9 mouse cellular contexts compared by ENCODE assay signal in the genomic region with DNA sequence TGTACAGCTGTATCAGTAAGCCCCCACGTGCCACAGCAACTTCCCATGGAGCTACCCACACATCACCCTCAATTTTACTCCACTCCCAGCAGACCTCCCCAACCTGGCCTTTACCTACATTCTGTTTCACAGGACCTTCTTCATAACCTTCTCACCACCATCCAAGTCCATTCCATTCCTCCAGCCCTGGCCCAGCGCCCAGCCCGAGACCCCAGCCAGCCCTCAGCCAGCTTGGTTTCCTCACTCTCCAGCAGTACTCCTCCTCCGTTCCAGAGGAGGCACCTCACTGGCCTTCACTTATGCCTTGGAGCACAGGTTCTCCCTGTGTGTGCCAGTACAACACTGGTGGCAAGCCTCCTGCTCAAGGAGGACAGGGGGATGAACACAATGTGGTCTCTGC. TPM values are rescaled to one million over a fixed set of nuclear protein-coding genes. Genes with fewer than 3 reads are reported as not detected.
DNase-seq lines count a peak whose midpoint lies in the region; ATAC-seq lines count a peak whose summit lies in the region.
"Had no signal": no experiment of that assay in that cellular context is flagged by ENCODE, and none has a peak within 500 bp of the region (broad histone marks: within the 10 kb centered on the region; RNA-seq: fewer than 3 reads in every experiment).

No protein-coding gene starts in this region.

- no peak overlapping the region for H3K27ac ChIP-seq in heart, embryonic 12.5 days (ENCODE audit: poor library complexity, severe bottlenecking)
- H3K27ac ChIP-seq in brown adipose tissue, adult 24 weeks (replicated peaks; ENCODE audit: low read depth, low read length) = no peak overlapping the region
- H3K27ac ChIP-seq in forebrain, embryonic 15.5 days (replicated peaks) = no peak overlapping the region
- H3K27ac ChIP-seq in liver, embryonic 15.5 days (replicated peaks) = no peak overlapping the region

- no peaks in the 10 kb centered on the region for H3K9me3 ChIP-seq in heart, embryonic 12.5 days (replicated peaks)
- H3K9me3 ChIP-seq in forebrain, embryonic 15.5 days = no peaks in the 10 kb centered on the region
- H3K9me3 ChIP-seq in liver, embryonic 15.5 days (replicated peaks) = no peaks in the 10 kb centered on the region

- peaks cover 61% of the 10 kb centered on the region for H3K4me1 ChIP-seq in heart, embryonic 12.5 days (replicated peaks)
- peaks cover 39% of the 10 kb centered on the region for H3K4me1 ChIP-seq in brown adipose tissue, adult 24 weeks (ENCODE audit: control insufficient read depth, insufficient read depth, insufficient read length, low read length)
- H3K4me1 ChIP-seq in forebrain, embryonic 15.5 days = peaks cover 47% of the 10 kb centered on the region
- peaks cover 73% of the 10 kb centered on the region for H3K4me1 ChIP-seq in liver, embryonic 15.5 days (replicated peaks)

- peak overlapping the region; percentile 95; the same call in 1 of the 2 replicates for H3K4me3 ChIP-seq in heart, embryonic 12.5 days
- H3K4me3 ChIP-seq in brown adipose tissue, adult 24 weeks (ENCODE audit: insufficient read depth, low read depth, low read length) = peak overlapping the region; percentile 88
- peak overlapping the region; percentile 78 for H3K4me3 ChIP-seq in forebrain, embryonic 15.5 days
- H3K4me3 ChIP-seq in liver, embryonic 15.5 days (replicated peaks) = peak overlapping the region; percentile 88; the same call in 1 of the 2 replicates

- no peak for ATAC-seq in heart, embryonic 12.5 days (ENCODE audit: insufficient number of reproducible peaks, low FRiP score)
- no peak for ATAC-seq in forebrain, embryonic 15.5 days (replicated peaks)
- ATAC-seq in liver, embryonic 15.5 days (ENCODE audit: insufficient read depth) = no peak
- ATAC-seq in megakaryocyte progenitor cell, adult 5-6 weeks (replicated peaks; ENCODE audit: poor library complexity) = no peak

- no peaks in the 10 kb centered on the region for H3K27me3 ChIP-seq in heart, embryonic 12.5 days (replicated peaks)
- H3K27me3 ChIP-seq in forebrain, embryonic 15.5 days = no peaks in the 10 kb centered on the region
- peaks cover 2% of the 10 kb centered on the region; the same call in 1 of the 2 replicates for H3K27me3 ChIP-seq in liver, embryonic 15.5 days

- DNase-seq in heart, postnatal 4 days = no peak
- no peak for DNase-seq in retina, postnatal 1 day
- no peak for DNase-seq in thymus, adult 18-20 months

- no peaks in the 10 kb centered on the region for H3K36me3 ChIP-seq in heart, embryonic 12.5 days
- no peaks in the 10 kb centered on the region for H3K36me3 ChIP-seq in forebrain, embryonic 15.5 days
- no peaks in the 10 kb centered on the region for H3K36me3 ChIP-seq in liver, embryonic 15.5 days (replicated peaks)

- H3K9ac ChIP-seq in heart, embryonic 12.5 days = 0 out of 2 replicates have a peak overlapping the region, but pooled peaks have one; percentile 93
- H3K9ac ChIP-seq in forebrain, embryonic 15.5 days (replicated peaks) = no peak overlapping the region
- H3K9ac ChIP-seq in liver, embryonic 15.5 days = peak overlapping the region; percentile 93; the same call in 1 of the 2 replicates

- peak overlapping the region; percentile 96; the same call in 1 of the 2 replicates for H3K4me2 ChIP-seq in heart, embryonic 12.5 days
- peak overlapping the region; percentile 85 for H3K4me2 ChIP-seq in forebrain, embryonic 15.5 days (replicated peaks)
- peak overlapping the region; percentile 36 for H3K4me2 ChIP-seq in liver, embryonic 15.5 days

- whole genome bisulfite sequencing in heart, embryonic 12.5 days = 78% methylated on average over 4 of the region's 4 CpGs
- 77% methylated on average over 4 of the region's 4 CpGs for WGBS in forebrain, embryonic 15.5 days
- 72% methylated on average over 4 of the region's 4 CpGs for WGBS in liver, embryonic 15.5 days (ENCODE audit: insufficient replicate concordance)

RNA-seq across cellular contexts. Expression of a gene that starts 1.8 kb away (rescaled TPM):
- polyA plus RNA-seq in heart, embryonic 12.5 days (2016; fragmentation: Nextera tagmentation; extraction: Ambion mirVana) = 45.0 and 46.3 TPM in 2 replicates
- 10 to 100 TPM; 78.6 to 83.4 TPM for total RNA-seq in heart, postnatal 4 days (2021)
- 23.6 and 24.4 TPM in 2 replicates for polyA plus RNA-seq in brown adipose tissue, adult 24 weeks (2012; ENCODE audit: insufficient read depth, insufficient read length, missing spikeins)
- polyA plus RNA-seq in forebrain, embryonic 15.5 days (2015; fragmentation: Nextera tagmentation; extraction: Ambion mirVana) = 79.0 and 83.4 TPM in 2 replicates
- 21.4 and 28.6 TPM in 2 replicates for polyA plus RNA-seq in liver, embryonic 15.5 days (2015; fragmentation: Nextera tagmentation; extraction: Ambion mirVana)
- total RNA-seq in megakaryocyte progenitor cell, adult 5-6 weeks (2015) = 92.1 and 94.9 TPM in 2 replicates
- total RNA-seq in megakaryocyte progenitor cell, adult 5-6 weeks (2017) = 50.0 and 52.1 TPM in 2 replicates

RNA-seq across cellular contexts. Expression of a gene that starts 9.2 kb away (rescaled TPM):
- polyA plus RNA-seq in heart, embryonic 12.5 days (2016; fragmentation: Nextera tagmentation; extraction: Ambion mirVana) = 0.77 and 1.0 TPM in 2 replicates
- total RNA-seq in heart, postnatal 4 days (2021) = not detected
- not detected in 2 replicates for polyA plus RNA-seq in brown adipose tissue, adult 24 weeks (2012; ENCODE audit: insufficient read depth, insufficient read length, missing spikeins)
- not detected in 2 replicates for polyA plus RNA-seq in forebrain, embryonic 15.5 days (2015; fragmentation: Nextera tagmentation; extraction: Ambion mirVana)
- 1.7 and 2.0 TPM in 2 replicates for polyA plus RNA-seq in liver, embryonic 15.5 days (2015; fragmentation: Nextera tagmentation; extraction: Ambion mirVana)
- total RNA-seq in megakaryocyte progenitor cell, adult 5-6 weeks (2015) = not detected in 2 replicates
- not detected in 2 replicates for total RNA-seq in megakaryocyte progenitor cell, adult 5-6 weeks (2017)
- total RNA-seq: megakaryocyte-erythroid progenitor cell, adult 5-6 weeks had no signal

RNA-seq across cellular contexts. Expression of a gene that starts 20.8 kb away (rescaled TPM):
- not detected in 2 replicates for polyA plus RNA-seq in heart, embryonic 12.5 days (2016; fragmentation: Nextera tagmentation; extraction: Ambion mirVana)
- total RNA-seq in heart, postnatal 4 days (2021) = not detected
- polyA plus RNA-seq in brown adipose tissue, adult 24 weeks (2012; ENCODE audit: insufficient read depth, insufficient read length, missing spikeins) = not detected in 2 replicates
- polyA plus RNA-seq in forebrain, embryonic 15.5 days (2015; fragmentation: Nextera tagmentation; extraction: Ambion mirVana) = not detected in 2 replicates
- polyA plus RNA-seq in liver, embryonic 15.5 days (2015; fragmentation: Nextera tagmentation; extraction: Ambion mirVana) = 10.3 and 10.6 TPM in 2 replicates
- not detected in 2 replicates for total RNA-seq in megakaryocyte progenitor cell, adult 5-6 weeks (2015)
- total RNA-seq in megakaryocyte progenitor cell, adult 5-6 weeks (2017) = not detected in 2 replicates
- total RNA-seq: megakaryocyte-erythroid progenitor cell, adult 5-6 weeks had no signal

RNA-seq across cellular contexts. Expression of a gene that starts 42.1 kb away (rescaled TPM):
- polyA plus RNA-seq in heart, embryonic 12.5 days (2016; fragmentation: Nextera tagmentation; extraction: Ambion mirVana) = 46.9 and 49.4 TPM in 2 replicates
- 10 to 100 TPM; 54.0 to 55.5 TPM for total RNA-seq in heart, postnatal 4 days (2021)
- polyA plus RNA-seq in brown adipose tissue, adult 24 weeks (2012; ENCODE audit: insufficient read depth, insufficient read length, missing spikeins) = 10.6 and 12.7 TPM in 2 replicates
- polyA plus RNA-seq in forebrain, embryonic 15.5 days (2015; fragmentation: Nextera tagmentation; extraction: Ambion mirVana) = 31.6 and 33.0 TPM in 2 replicates
- 30.9 and 35.3 TPM in 2 replicates for polyA plus RNA-seq in liver, embryonic 15.5 days (2015; fragmentation: Nextera tagmentation; extraction: Ambion mirVana)
- total RNA-seq in megakaryocyte progenitor cell, adult 5-6 weeks (2015) = 14.0 and 16.6 TPM in 2 replicates
- total RNA-seq in megakaryocyte progenitor cell, adult 5-6 weeks (2017) = 7.4 and 11.7 TPM in 2 replicates

RNA-seq across cellular contexts. Expression of a gene that starts 42.2 kb away (rescaled TPM):
- 112 and 116 TPM in 2 replicates for polyA plus RNA-seq in heart, embryonic 12.5 days (2016; fragmentation: Nextera tagmentation; extraction: Ambion mirVana)
- total RNA-seq in heart, postnatal 4 days (2021) = 10 to 100 TPM; 91.0 to 99.7 TPM
- 59.3 and 60.2 TPM in 2 replicates for polyA plus RNA-seq in brown adipose tissue, adult 24 weeks (2012; ENCODE audit: insufficient read depth, insufficient read length, missing spikeins)
- polyA plus RNA-seq in forebrain, embryonic 15.5 days (2015; fragmentation: Nextera tagmentation; extraction: Ambion mirVana) = 127 and 149 TPM in 2 replicates
- polyA plus RNA-seq in liver, embryonic 15.5 days (2015; fragmentation: Nextera tagmentation; extraction: Ambion mirVana) = 110 and 115 TPM in 2 replicates
- total RNA-seq in megakaryocyte progenitor cell, adult 5-6 weeks (2015) = 82.4 and 115 TPM in 2 replicates
- 96.7 and 97.9 TPM in 2 replicates for total RNA-seq in megakaryocyte progenitor cell, adult 5-6 weeks (2017)

Comparison
In these comparisons a context has a peak if more than half of its experiments do, and no peak if none do; other contexts are left out.
1. H3K4me2 ChIP-seq: peak in every context shown above with its lines; median percentile 96 in heart, embryonic 12.5 days; 85 in forebrain, embryonic 15.5 days; 36 in liver, embryonic 15.5 days.
2. RNA of a gene that starts 20.8 kb away (polyA plus RNA-seq): 10.3 to 10.6 TPM in liver, embryonic 15.5 days; not detected in heart, embryonic 12.5 days, not detected in brown adipose tissue, adult 24 weeks and not detected in forebrain, embryonic 15.5 days; every median in the first group is over 10 times any median in the second.
3. Peak in every context shown above with its lines, with median percentiles within 50 percentile points of each other: H3K4me3 ChIP-seq.